Comparison of ENCODE assay signal across 1 mouse cellular context in genomic region chr2:175175401-175176180, GRCm38 (mm10). TPM values are rescaled to one million over a fixed set of nuclear protein-coding genes. Genes with fewer than 3 reads are reported as not detected.
"Had no signal": no experiment of that assay in that cellular context is flagged by ENCODE, and none has a peak within 500 bp of the region (broad histone marks: within the 10 kb centered on the region; RNA-seq: fewer than 3 reads in every experiment).

Gene Gm14443 (minus strand): TSS chr2:175175871.

RNA-seq across cellular contexts. Expression of gene Gm14443, which starts in this region (rescaled TPM):
- polyA plus RNA-seq: liver, postnatal 0 days had no signal
